Mouse (Mus musculus): ENCODE measurements at regions not wholly inside any gene's neighbourhood (a gene's known extent, or its start where the extent isn't known, plus 50 kb on each side); places are given as distances from the start of the nearest gene placed in this dataset.

GRCm38 (mm10) chr4:124223646-124224500 lies 306.1 kb upstream of the 4930535I16Rik start:
- DNase-seq: no peak

GRCm38 (mm10) chr4:124221736-124222135 lies 303.9 kb upstream of the 4930535I16Rik start:
- DNase-seq: no peak

- no peak for DNase-seq
Measured at GRCm38 (mm10) chr4:124217206-124217605, 299.4 kb upstream of the 4930535I16Rik start.

GRCm38 (mm10) chr4:124216351-124216750 lies 298.5 kb upstream of the 4930535I16Rik start:
- no peak for DNase-seq

GRCm38 (mm10) chr4:124215077-124215476 lies 297.3 kb upstream of the 4930535I16Rik start:
- DNase-seq: no peak

- DNase-seq: no peak
Measured at GRCm38 (mm10) chr4:124210103-124210502, 292.3 kb upstream of the 4930535I16Rik start.

GRCm38 (mm10) chr4:124206480-124206879 lies 288.7 kb upstream of the 4930535I16Rik start:
- DNase-seq: no peak

- DNase-seq: no peak
Measured at GRCm38 (mm10) chr4:124203736-124204135, 285.9 kb upstream of the 4930535I16Rik start.

GRCm38 (mm10) chr4:124199884-124200844 lies 282.3 kb upstream of the 4930535I16Rik start:
- DNase-seq: no peak

- no peak for DNase-seq
Measured at GRCm38 (mm10) chr4:124198832-124199231, 281.0 kb upstream of the 4930535I16Rik start.

GRCm38 (mm10) chr4:124196711-124197110 lies 278.9 kb upstream of the 4930535I16Rik start:
- DNase-seq: no peak

- DNase-seq: no peak
Measured at GRCm38 (mm10) chr4:124193059-124193721, 275.4 kb upstream of the 4930535I16Rik start.

- DNase-seq: no peak
Measured at GRCm38 (mm10) chr4:124190775-124191174, 273.0 kb upstream of the 4930535I16Rik start.

- DNase-seq: no peak
Measured at GRCm38 (mm10) chr4:124189993-124190385, 272.2 kb upstream of the 4930535I16Rik start.

- DNase-seq: no peak
Measured at GRCm38 (mm10) chr4:124189352-124189992, 271.6 kb upstream of the 4930535I16Rik start.

GRCm38 (mm10) chr4:124187108-124187507 lies 269.3 kb upstream of the 4930535I16Rik start:
- no peak for DNase-seq

GRCm38 (mm10) chr4:124181335-124181734 lies 263.5 kb upstream of the 4930535I16Rik start:
- DNase-seq: no peak

- no peak for DNase-seq
Measured at GRCm38 (mm10) chr4:124178401-124179018, 260.7 kb upstream of the 4930535I16Rik start.

- DNase-seq: no peak
Measured at GRCm38 (mm10) chr4:124175531-124175930, 257.7 kb upstream of the 4930535I16Rik start.

GRCm38 (mm10) chr4:124154627-124155026 lies 236.8 kb upstream of the 4930535I16Rik start:
- no peak for DNase-seq

GRCm38 (mm10) chr4:124149771-124150451 lies 232.1 kb upstream of the 4930535I16Rik start:
- DNase-seq: no peak
